Mouse (Mus musculus): Measurements from ENCODE around the gene Jade2.

- TF ChIP-seq CTCF (IDR thresholded peaks at IDR 0.05; ENCODE audit: low read depth) = no peak
- no peak for TF ChIP-seq EP300 (IDR thresholded peaks at IDR 0.05; ENCODE audit: low read depth)
Measured at GRCm38 (mm10) chr11:51848324-51848723, 9.1 kb downstream of the Jade2 start.
